In genomic region chr4:133094936-133095733, GRCm38 (mm10) we compare ENCODE assay signal across 8 mouse cellular contexts. TPM values are rescaled to one million over a fixed set of nuclear protein-coding genes. Genes with fewer than 3 reads are reported as not detected.
DNase-seq lines count a peak whose midpoint lies in the region; ATAC-seq and TF ChIP-seq lines count a peak whose summit lies in the region.

No protein-coding gene starts in this region.

- peak overlapping the region; percentile 43 for H3K4me2 ChIP-seq in intestine, embryonic 14.5 days (ENCODE audit: low read length)
- peak overlapping the region; percentile 34 for H3K4me2 ChIP-seq in midbrain, embryonic 16.5 days (ENCODE audit: low read length)

- no peak overlapping the region for H3K9ac ChIP-seq in intestine, embryonic 14.5 days (ENCODE audit: low read length)
- H3K9ac ChIP-seq in liver, adult 2 months (ENCODE audit: low read depth, low read length) = peak overlapping the region; percentile 51
- H3K9ac ChIP-seq in midbrain, embryonic 16.5 days (ENCODE audit: low read depth, low read length) = peak overlapping the region; percentile 45

- no peaks in the 10 kb centered on the region for H3K36me3 ChIP-seq in intestine, embryonic 14.5 days (ENCODE audit: control insufficient read depth, insufficient read depth, low read length)
- H3K36me3 ChIP-seq in liver, adult 2 months (ENCODE audit: control insufficient read depth, insufficient read depth, low read length) = no peaks in the 10 kb centered on the region
- no peaks in the 10 kb centered on the region for H3K36me3 ChIP-seq in midbrain, embryonic 16.5 days (ENCODE audit: control insufficient read depth, insufficient read depth, low read length)

- peaks cover 55% of the 10 kb centered on the region for H3K4me1 ChIP-seq in intestine, embryonic 14.5 days (replicated peaks; ENCODE audit: control insufficient read depth, insufficient read depth, low read length)
- H3K4me1 ChIP-seq in liver, adult 2 months (ENCODE audit: control insufficient read depth, insufficient read depth, low read length) = peaks cover 32% of the 10 kb centered on the region
- peaks cover 44% of the 10 kb centered on the region for H3K4me1 ChIP-seq in midbrain, embryonic 16.5 days (ENCODE audit: control insufficient read depth, insufficient read depth, low read length)

- no peak for TF ChIP-seq CTCF in liver, adult 2 months (IDR thresholded peaks at IDR 0.05; ENCODE audit: low read depth, low read length)

- no peaks in the 10 kb centered on the region for H3K9me3 ChIP-seq in intestine, embryonic 14.5 days (ENCODE audit: control insufficient read depth, low read length)
- no peaks in the 10 kb centered on the region for H3K9me3 ChIP-seq in midbrain, embryonic 16.5 days (replicated peaks; ENCODE audit: control insufficient read depth, low read length, poor library complexity, severe bottlenecking)

- peak; percentile 28; the same call in 1 of the 2 replicates for TF ChIP-seq POLR2A in liver, adult 2 months (IDR thresholded peaks at IDR 0.05; ENCODE audit: extremely low read depth, insufficient read depth, low read length)

- no peaks in the 10 kb centered on the region for H3K27me3 ChIP-seq in intestine, embryonic 14.5 days (replicated peaks; ENCODE audit: control insufficient read depth, insufficient read depth, low read length)
- H3K27me3 ChIP-seq in liver, adult 2 months (ENCODE audit: control insufficient read depth, insufficient read depth, low read length) = no peaks in the 10 kb centered on the region
- no peaks in the 10 kb centered on the region for H3K27me3 ChIP-seq in midbrain, embryonic 16.5 days (ENCODE audit: control insufficient read depth, insufficient read depth, low read depth, low read length)

- ATAC-seq in intestine, embryonic 14.5 days (replicated peaks; ENCODE audit: low FRiP score, low TSS enrichment, low read depth) = peak; percentile 37; the same call in 1 of the 2 replicates
- ATAC-seq in midbrain, embryonic 16.5 days = peak; percentile 81

- no peak overlapping the region for H3K4me3 ChIP-seq in intestine, embryonic 14.5 days (ENCODE audit: low read depth, low read length)
- peak overlapping the region; percentile 52 for H3K4me3 ChIP-seq in liver, adult 2 months (ENCODE audit: insufficient read depth, low read depth, low read length)
- H3K4me3 ChIP-seq in midbrain, embryonic 16.5 days (ENCODE audit: low read depth, low read length) = no peak overlapping the region

- peak overlapping the region; percentile 57 for H3K27ac ChIP-seq in intestine, embryonic 14.5 days (ENCODE audit: low read depth)
- H3K27ac ChIP-seq in liver, adult 2 months (replicated peaks; ENCODE audit: insufficient read depth, low read depth, low read length) = peak overlapping the region; percentile 81
- H3K27ac ChIP-seq in midbrain, embryonic 16.5 days (ENCODE audit: low read length) = peak overlapping the region; percentile 84

- H3K79me2 ChIP-seq in liver, adult 2 months (ENCODE audit: control insufficient read depth, insufficient read depth, low read length) = no peaks in the 10 kb centered on the region

- WGBS in intestine, embryonic 14.5 days = 48% methylated on average over 16 of the region's 16 CpGs
- WGBS in liver, adult 2 months = 13% methylated on average over 16 of the region's 16 CpGs
- 21% methylated on average over 16 of the region's 16 CpGs for WGBS in midbrain, embryonic 16.5 days

- DNase-seq in spleen, adult 18-20 months = peak; percentile 48 to 62
- DNase-seq in spleen, adult 12 weeks (ENCODE audit: low spot score) = no peak
- DNase-seq in cerebellum, postnatal 36 days = peak; percentile 72 to 78
- peak; percentile 81 for DNase-seq in gastrocnemius, postnatal 25 days
- DNase-seq in intestine, embryonic 14.5 days (ENCODE audit: low spot score) = no peak
- peak; percentile 89 for DNase-seq in liver, adult 2 months (ENCODE audit: extremely low read depth, low read depth, low spot score)
- peak; percentile 90 for DNase-seq in testis, postnatal 10 days (ENCODE audit: low spot score)

RNA-seq across cellular contexts. Expression of gene Wasf2, which starts 35.2 kb away (rescaled TPM):
- 10 to 100 TPM; 33.8 to 39.7 TPM for total RNA-seq in gastrocnemius, postnatal 25 days (2021)
- polyA plus RNA-seq in intestine, embryonic 14.5 days (2014; fragmentation: Nextera tagmentation; extraction: Ambion mirVana) = 79.6 and 88.3 TPM in 2 replicates
- 6.0 and 10.7 TPM in 2 replicates for total RNA-seq in liver, adult 2 months (2014; rRNA removed)
- polyA plus RNA-seq in liver, adult 2 months (2012; rRNA removed) = 12.3 and 17.0 TPM in 2 replicates
- polyA plus RNA-seq in midbrain, embryonic 16.5 days (2015; fragmentation: Nextera tagmentation; extraction: Ambion mirVana) = 20.1 and 27.1 TPM in 2 replicates

Comparison
In these comparisons a context has a peak if more than half of its experiments do, and no peak if none do; other contexts are left out.
1. DNase-seq: peak in spleen, adult 18-20 months (2 of 2), cerebellum, postnatal 36 days (2 of 2), gastrocnemius, postnatal 25 days (single experiment), liver, adult 2 months (single experiment) and testis, postnatal 10 days (single experiment); none in spleen, adult 12 weeks (single experiment) and intestine, embryonic 14.5 days (single experiment).
2. Peak in every context shown above with its lines, with median percentiles within 50 percentile points of each other: H3K27ac ChIP-seq.